Mouse (Mus musculus): ENCODE data around the gene Cdk2ap1.

- no peak for TF ChIP-seq POLR2A (IDR thresholded peaks at IDR 0.05; ENCODE audit: control insufficient read depth, low read depth, low read length)
- TF ChIP-seq CTCF (IDR thresholded peaks at IDR 0.05; ENCODE audit: control insufficient read depth, insufficient read depth, insufficient replicate concordance, low read depth, low read length): no peak
Measured at GRCm38 (mm10) chr5:124392412-124392811, 29.5 kb upstream of the Cdk2ap1 start.
